Mouse (Mus musculus) thymus, postnatal 0 days (tissue): ENCODE results near the gene Hist3h2a. TPM values are rescaled to one million over a fixed set of nuclear protein-coding genes. Genes with fewer than 3 reads are reported as not detected.
A peak's percentile ranks its signal among the peaks of the same experiment; 100 is the strongest.
"Not testable (repeated sequence)": the region's sequence is repeated elsewhere in the genome, so short reads cannot be mapped to it uniquely, and the experiment has no call there.

ENCODE experiments used
- DNase-seq: peaks from one replicate; pipeline ENCODE4 v3.0.0-alpha.2; 2015; ENCODE audit warnings: low spot score
- polyA plus RNA-seq: library from polyadenylated mRNA; unstranded; fragments of >200 nt; fragmentation: Nextera tagmentation; extraction: Ambion mirVana; gene quantifications from 2 replicates; pipeline ENCODE4 v1.2.1, GENCODE M21; 2015

The Hist3h2a gene
- polyA plus RNA-seq, 1 experiment from 2014 or later, result 52.3 TPM

GRCm38 (mm10) chr11:58947798-58948528, 6.5 kb upstream of the Hist3h2a start:
- peak; percentile 53 for DNase-seq

- DNase-seq, result peak; percentile 94
These were observed 5.7 kb upstream of the Hist3h2a start, which contains the start of gene Hist3h2ba for GRCm38 (mm10) chr11:58948542-58949479. Gene Hist3h2ba (plus strand): TSS chr11:58948920.

GRCm38 (mm10) chr11:58949480-58950431, 4.7 kb upstream of the Hist3h2a start:
- DNase-seq, result peak; percentile 63

GRCm38 (mm10) chr11:58951210-58951609, 3.3 kb upstream of the Hist3h2a start:
- no peak for DNase-seq

GRCm38 (mm10) chr11:58953351-58954169, 925 bp upstream of the Hist3h2a start:
- DNase-seq, result peak; percentile 82

- not testable (repeated sequence) for DNase-seq
These were observed 390 bp upstream of the Hist3h2a start for GRCm38 (mm10) chr11:58954170-58954419.

- DNase-seq, result peak; percentile 48
These were observed 820 bp downstream of the Hist3h2a start for GRCm38 (mm10) chr11:58955143-58955867.

- DNase-seq, result no peak
These were observed 1.4 kb downstream of the Hist3h2a start for GRCm38 (mm10) chr11:58955868-58956257.

- DNase-seq, result no peak
These were observed 2.9 kb downstream of the Hist3h2a start for GRCm38 (mm10) chr11:58957226-58957914.

- DNase-seq, result no peak
These were observed 4.1 kb downstream of the Hist3h2a start for GRCm38 (mm10) chr11:58958536-58958935.

- no peak for DNase-seq
These were observed 4.8 kb downstream of the Hist3h2a start for GRCm38 (mm10) chr11:58959186-58959825.

GRCm38 (mm10) chr11:58959921-58960465, 5.5 kb downstream of the Hist3h2a start:
- peak; percentile 77 for DNase-seq

- no peak for DNase-seq
These were observed 7.1 kb downstream of the Hist3h2a start for GRCm38 (mm10) chr11:58961364-58962177.

GRCm38 (mm10) chr11:58963543-58963942, 9.1 kb downstream of the Hist3h2a start:
- no peak for DNase-seq

GRCm38 (mm10) chr11:58964216-58964615, 9.7 kb downstream of the Hist3h2a start:
- no peak for DNase-seq

GRCm38 (mm10) chr11:58965001-58965760, 10.7 kb downstream of the Hist3h2a start:
- no peak for DNase-seq

- peak; percentile 60 for DNase-seq
These were observed 12.9 kb downstream of the Hist3h2a start for GRCm38 (mm10) chr11:58967346-58967745.
